Mouse (Mus musculus) megakaryocyte, embryonic 14.5 days (primary cell): Measurements from ENCODE around the gene Fnip2. TPM values are rescaled to one million over a fixed set of nuclear protein-coding genes. Genes with fewer than 3 reads are reported as not detected.

ENCODE experiments used
- H3K27me3 ChIP-seq: replicated peaks from 2 replicates; pipeline ENCODE3; 2012; ENCODE audit warnings: inconsistent platforms
- H3K36me3 ChIP-seq: replicated peaks from 2 replicates; pipeline ENCODE3; 2012; ENCODE audit warnings: low read length, inconsistent platforms, mixed read lengths
- H3K4me1 ChIP-seq: 2 replicates; pipeline ENCODE4 v1.6.1; 2012; ENCODE audit warnings: inconsistent platforms
- H3K4me3 ChIP-seq: replicated peaks from 2 replicates; pipeline ENCODE3; 2012; ENCODE audit warnings: moderate library complexity, mild to moderate bottlenecking, inconsistent platforms
- H3K9me3 ChIP-seq: 2 replicates; pipeline ENCODE4 v1.6.1; 2012; ENCODE audit warnings: inconsistent platforms
- FLI1 ChIP-seq: IDR thresholded peaks from 2 replicates; pipeline ENCODE4 v1.6.1; 2012; ENCODE audit warnings: low read length, inconsistent platforms, mixed read lengths
- GATA1 ChIP-seq: IDR thresholded peaks from 3 replicates; pipeline ENCODE4 v1.6.1; 2012; ENCODE audit warnings: mixed read lengths, low read length, inconsistent platforms, borderline replicate concordance
- polyA plus RNA-seq: library from polyadenylated mRNA; stranded (reverse); fragments of >175 nt; gene quantifications from 2 replicates; pipeline ENCODE4 v1.2.3, GENCODE M21; 2012; ENCODE audit warnings: low replicate concordance; ENCODE audit not compliant: insufficient read depth

Gene Fnip2
- polyA plus RNA-seq, 1 experiment = 0.19 TPM

DNA sequence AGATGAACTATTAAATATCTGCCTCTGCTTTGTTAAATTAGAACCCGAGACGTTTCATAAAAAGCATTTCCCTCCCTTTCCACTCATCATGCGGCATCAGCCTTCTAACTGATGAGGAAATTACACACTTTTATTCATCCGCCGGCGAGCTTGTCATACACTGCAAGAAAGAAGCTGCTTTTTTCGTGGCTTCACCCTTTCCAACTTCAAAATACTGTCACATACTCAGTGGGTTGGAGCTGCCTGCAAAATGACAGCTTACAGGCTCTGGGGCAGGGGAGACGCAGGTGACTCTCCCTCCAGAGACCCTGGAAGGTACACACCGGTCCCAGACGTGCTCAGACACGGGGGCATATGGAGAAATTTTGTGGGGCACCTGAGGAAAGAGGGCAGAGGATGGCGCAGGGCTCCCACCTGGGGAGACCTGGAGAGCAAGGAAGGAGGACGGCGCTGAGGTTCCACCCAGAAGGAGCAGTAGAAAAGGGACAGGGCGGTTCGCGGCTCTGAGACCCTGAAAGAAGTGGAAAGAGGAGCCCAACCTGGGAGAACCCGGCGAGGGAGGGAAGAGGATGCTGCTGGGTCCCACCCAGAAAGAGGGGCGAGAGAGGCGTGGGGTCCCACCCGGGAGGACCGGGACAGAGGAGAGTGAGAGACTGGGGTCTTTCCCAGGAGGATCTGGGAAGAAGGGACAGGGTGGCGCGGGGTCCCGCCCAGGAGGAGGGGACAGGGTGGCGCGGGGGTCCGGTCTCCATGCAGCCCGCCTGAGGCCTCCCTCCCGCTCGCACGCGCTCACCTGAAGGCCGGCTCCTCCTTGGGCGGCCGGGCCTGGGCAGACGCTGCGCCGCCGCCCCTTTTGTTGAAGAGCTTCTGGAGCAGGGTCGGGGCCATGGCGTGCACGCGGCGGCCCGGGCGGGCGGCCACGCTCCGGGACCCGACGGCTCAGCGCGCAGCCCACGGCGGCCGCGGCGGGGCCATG, 592 bp downstream of the Fnip2 start:
- no peaks in the 10 kb centered on the region for H3K27me3 ChIP-seq
- TF ChIP-seq FLI1 = no peak
- no peak for TF ChIP-seq GATA1
- no peaks in the 10 kb centered on the region for H3K36me3 ChIP-seq
- peak overlapping the region; percentile 99 for H3K4me3 ChIP-seq
- peaks cover 32% of the 10 kb centered on the region for H3K4me1 ChIP-seq
- no peaks in the 10 kb centered on the region for H3K9me3 ChIP-seq

DNA sequence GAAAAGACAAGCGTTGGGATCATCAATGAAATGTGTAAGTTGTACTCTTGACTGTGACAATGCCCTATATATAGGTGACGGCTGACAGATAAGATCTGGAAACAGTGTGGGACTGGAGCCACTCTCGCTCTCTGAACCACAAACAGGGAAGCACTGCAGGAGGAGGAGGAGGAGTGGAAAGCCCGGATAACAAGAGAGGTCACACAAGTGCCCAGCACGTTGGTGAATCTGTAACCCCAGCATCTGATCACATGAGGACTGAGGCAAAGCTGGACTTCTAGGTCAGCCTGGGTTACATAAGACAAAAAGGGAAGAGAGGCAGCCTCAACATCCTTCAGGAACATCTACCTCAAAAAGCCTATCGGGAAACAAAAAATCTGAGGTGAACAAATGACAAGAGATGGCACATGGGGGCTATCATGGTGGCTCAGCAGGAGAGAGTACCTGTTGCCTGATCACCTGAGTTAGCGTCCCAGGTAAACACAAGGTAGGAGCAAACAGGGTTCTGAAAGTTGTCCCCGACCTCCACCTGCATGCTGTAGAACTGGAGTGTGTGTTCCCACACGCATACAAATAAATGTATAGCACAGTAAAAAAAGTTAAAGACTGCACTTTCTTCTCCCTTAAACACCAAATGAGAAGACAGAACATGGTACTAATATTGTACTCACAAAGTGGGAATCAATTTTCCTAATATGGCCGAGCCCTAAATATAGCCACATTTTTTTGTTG, 2.6 kb downstream of the Fnip2 start:
- peaks cover 34% of the 10 kb centered on the region for H3K4me1 ChIP-seq
- peak overlapping the region; percentile 47 for H3K4me3 ChIP-seq
- H3K27me3 ChIP-seq = no peaks in the 10 kb centered on the region
- H3K9me3 ChIP-seq = no peaks in the 10 kb centered on the region
- TF ChIP-seq GATA1 (no peak), FLI1 (no peak)
- H3K36me3 ChIP-seq = no peaks in the 10 kb centered on the region

DNA sequence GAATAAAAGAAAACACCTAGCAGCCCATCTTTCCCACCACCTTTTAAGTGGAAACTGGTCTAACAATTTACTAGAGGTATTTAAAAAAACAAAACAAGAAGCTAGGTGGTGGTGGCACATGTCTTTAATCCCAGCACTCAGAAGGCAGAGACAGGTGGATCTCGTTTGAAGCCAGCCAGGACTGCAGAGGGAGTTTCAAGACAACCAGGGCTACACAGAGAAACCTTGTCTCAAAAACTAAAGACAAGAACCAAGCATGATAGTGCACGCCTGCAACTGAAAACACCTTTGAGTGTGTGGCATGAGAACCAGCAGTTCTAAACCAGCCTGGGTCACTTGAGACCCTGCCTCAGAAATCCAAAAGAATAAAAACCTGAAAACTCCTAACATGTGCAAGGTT, 4.1 kb downstream of the Fnip2 start:
- peaks cover 46% of the 10 kb centered on the region for H3K4me1 ChIP-seq
- TF ChIP-seq FLI1 (no peak), GATA1 (no peak)
- H3K27me3 ChIP-seq = no peaks in the 10 kb centered on the region
- no peaks in the 10 kb centered on the region for H3K9me3 ChIP-seq
- no peaks in the 10 kb centered on the region for H3K36me3 ChIP-seq
- no peak overlapping the region for H3K4me3 ChIP-seq

DNA sequence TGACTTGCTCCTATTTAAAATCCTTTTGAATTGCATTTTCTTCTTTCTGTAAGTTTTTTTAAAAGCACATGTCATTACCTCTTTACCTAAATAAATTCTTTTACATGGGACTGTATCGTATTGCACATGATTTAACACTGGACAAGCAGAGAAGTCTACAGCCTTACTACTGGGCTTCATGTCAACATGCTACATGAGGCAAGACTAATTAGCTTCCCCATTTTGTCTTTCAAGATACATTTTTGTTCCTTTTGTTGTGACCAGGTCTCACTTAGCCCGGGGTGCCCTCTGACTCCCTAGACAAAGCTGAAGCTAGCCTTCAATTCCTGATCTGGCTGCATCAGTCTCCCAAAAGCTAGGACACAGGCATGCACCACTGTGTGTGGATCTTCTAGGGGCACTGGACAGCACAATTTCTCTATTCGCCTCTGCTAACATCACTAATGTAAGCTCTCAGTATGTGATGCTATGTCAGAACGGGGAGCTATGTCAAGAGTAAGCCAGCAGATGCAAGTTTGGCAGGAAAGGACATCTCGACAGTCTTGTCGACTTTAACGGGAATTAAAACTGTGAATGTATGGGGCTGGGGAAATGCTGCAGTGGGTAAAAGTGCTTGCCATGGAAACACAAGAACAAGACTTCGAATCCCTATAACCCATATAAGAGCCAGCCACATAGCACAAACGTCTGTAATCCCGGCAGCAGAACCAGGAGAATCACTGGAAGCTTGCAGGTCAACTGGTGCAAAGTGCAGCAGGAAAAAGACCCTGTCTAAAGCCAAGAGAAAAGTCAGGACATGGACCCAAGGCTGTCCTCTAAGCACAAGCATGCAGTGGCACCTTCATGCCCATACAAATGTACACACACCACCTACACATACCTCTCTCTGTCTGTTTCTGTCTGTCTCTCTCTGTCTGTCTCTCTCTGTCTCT, 5.5 kb downstream of the Fnip2 start:
- TF ChIP-seq GATA1 (no peak), FLI1 (no peak)
- Histone ChIP-seq H3K4me3 (no peak overlapping the region), H3K9me3 (no peaks in the 10 kb centered on the region), H3K36me3 (no peaks in the 10 kb centered on the region), H3K4me1 (peaks cover 39% of the 10 kb centered on the region), H3K27me3 (no peaks in the 10 kb centered on the region)

DNA sequence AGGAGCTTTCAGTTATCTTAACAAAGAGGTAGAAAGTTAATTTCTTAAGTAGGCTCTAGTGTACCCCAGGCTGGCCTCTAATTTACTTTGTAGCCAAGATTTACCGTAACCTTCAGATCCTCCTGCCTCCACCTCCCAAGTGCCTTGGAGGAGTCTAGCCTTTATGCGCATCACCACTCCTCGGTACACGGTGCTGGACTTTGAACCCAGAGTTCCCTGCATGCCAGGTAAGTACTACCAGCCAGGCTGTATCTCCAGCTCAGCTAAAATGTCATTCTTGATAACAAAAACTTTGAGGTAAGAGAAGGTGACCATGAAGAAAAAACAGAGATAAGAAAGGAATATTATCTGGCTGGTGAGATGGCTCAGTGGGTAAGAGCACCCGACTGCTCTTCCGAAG, 7.0 kb downstream of the Fnip2 start:
- Histone ChIP-seq H3K4me3 (no peak overlapping the region), H3K4me1 (peaks cover 26% of the 10 kb centered on the region), H3K9me3 (no peaks in the 10 kb centered on the region), H3K36me3 (no peaks in the 10 kb centered on the region), H3K27me3 (no peaks in the 10 kb centered on the region)
- TF ChIP-seq GATA1 = no peak
- no peak for TF ChIP-seq FLI1

DNA sequence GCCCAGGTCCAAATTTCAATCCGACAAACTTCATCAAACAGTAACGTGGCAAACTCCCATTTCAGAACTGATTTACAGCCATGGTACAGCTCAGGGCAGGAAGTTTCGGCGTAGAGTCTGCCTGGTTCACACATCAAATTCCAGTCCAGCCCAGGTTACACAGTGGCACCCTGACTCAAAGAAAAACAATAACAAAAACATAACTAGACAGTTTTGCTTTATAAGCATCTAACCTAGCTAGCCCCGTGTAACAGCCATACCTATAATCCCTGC, 7.9 kb downstream of the Fnip2 start:
- Histone ChIP-seq H3K27me3 (no peaks in the 10 kb centered on the region), H3K4me3 (no peak overlapping the region), H3K4me1 (peaks cover 21% of the 10 kb centered on the region), H3K36me3 (no peaks in the 10 kb centered on the region), H3K9me3 (no peaks in the 10 kb centered on the region)
- TF ChIP-seq FLI1 (no peak), GATA1 (no peak)

DNA sequence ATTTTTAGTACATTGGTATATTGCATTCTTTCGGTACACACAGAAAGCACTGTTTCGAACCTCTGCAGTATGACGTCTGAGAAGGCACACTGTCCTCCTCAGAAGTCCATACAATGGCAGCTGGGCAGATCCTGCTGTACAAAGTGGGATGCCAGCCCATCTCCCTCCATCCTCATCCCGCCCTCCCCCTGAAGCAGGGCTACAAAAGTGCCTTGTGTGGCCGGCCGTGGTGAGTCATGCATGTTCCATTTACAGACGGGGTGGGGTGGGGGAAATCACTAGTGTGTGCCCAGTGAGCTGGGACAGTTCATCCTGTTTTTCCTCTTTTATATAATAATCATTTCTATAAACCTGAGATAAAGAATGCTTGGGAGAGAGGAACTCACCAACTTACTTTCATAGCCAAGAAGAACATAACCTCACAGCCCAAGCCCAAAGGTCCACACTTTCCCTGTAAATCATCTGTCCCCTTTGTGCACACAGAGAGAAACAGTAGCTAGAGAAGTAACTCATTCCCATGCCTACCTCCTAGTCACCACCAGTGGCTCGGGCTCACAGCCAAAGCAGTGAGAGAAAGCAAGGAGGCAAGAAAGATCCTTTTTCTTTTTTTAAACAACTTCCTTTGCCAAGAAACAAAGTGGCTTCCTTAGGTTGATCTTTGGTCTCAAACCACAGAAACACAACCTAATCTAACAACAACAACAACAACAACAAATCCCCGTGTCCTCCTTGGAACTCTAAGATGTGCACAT, 8.4 kb downstream of the Fnip2 start:
- Histone ChIP-seq H3K4me1 (peaks cover 23% of the 10 kb centered on the region), H3K36me3 (no peaks in the 10 kb centered on the region)

DNA sequence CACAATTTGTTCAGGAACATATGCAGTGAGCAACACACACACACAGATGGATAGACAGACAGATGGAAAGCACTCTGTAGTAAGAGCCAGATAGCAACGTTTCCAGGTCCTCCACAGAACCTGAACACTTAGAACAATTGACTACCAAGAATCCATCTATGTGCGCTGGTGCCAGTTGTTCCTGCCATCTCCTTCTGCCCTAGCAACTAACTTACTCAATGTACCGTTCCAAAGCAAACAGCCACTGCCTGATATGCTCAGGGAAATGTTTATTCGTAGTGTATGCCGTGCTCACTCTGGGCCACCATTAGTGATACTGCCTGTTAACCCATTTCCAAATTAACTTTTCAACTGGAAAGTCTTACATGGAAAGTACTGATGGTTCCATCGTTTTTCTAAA, 12.5 kb downstream of the Fnip2 start:
- no peaks in the 10 kb centered on the region for H3K9me3 ChIP-seq
- no peak for TF ChIP-seq GATA1
- TF ChIP-seq FLI1 = no peak
- H3K4me3 ChIP-seq = no peak overlapping the region
- no peaks in the 10 kb centered on the region for H3K27me3 ChIP-seq
- peaks cover 7% of the 10 kb centered on the region for H3K36me3 ChIP-seq
- H3K4me1 ChIP-seq = peaks cover 34% of the 10 kb centered on the region

More for the DNA sequence above, 8.4 kb downstream of the Fnip2 start:
- Histone ChIP-seq H3K9me3 (no peaks in the 10 kb centered on the region), H3K4me3 (peak overlapping the region; percentile 20), H3K27me3 (no peaks in the 10 kb centered on the region)
- no peak for TF ChIP-seq GATA1
- no peak for TF ChIP-seq FLI1

DNA sequence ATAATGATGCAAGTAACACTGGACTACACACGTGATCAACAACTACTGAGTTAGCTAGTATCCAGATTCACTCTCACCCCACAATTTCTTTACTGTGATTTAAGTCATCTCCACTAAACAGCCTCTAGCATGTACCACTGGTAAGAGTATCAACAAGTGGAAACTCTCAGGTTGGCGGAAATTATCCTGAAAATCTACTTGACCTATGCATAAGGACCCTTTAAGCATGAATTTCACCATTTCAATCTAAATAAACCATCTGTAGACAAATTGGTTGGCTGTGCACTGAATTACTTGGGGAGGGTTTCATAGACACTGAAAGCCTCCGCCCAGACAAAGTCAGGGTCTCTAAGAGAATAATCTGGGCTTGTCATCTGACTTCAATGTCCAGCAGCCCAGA, 13.8 kb downstream of the Fnip2 start:
- Histone ChIP-seq H3K27me3 (no peaks in the 10 kb centered on the region), H3K4me1 (peaks cover 29% of the 10 kb centered on the region), H3K36me3 (peaks cover 7% of the 10 kb centered on the region), H3K9me3 (no peaks in the 10 kb centered on the region), H3K4me3 (no peak overlapping the region)
- TF ChIP-seq FLI1 = no peak
- TF ChIP-seq GATA1 = no peak
